Mouse (Mus musculus) heart, adult 18-20 months (tissue): ENCODE results near the gene Slc37a4. TPM values are rescaled to one million over a fixed set of nuclear protein-coding genes. Genes with fewer than 3 reads are reported as not detected.
A peak's percentile ranks its signal among the peaks of the same experiment; 100 is the strongest.
"Not testable (repeated sequence)": the region's sequence is repeated elsewhere in the genome, so short reads cannot be mapped to it uniquely, and the experiment has no call there.

ENCODE experiments used
- DNase-seq, 2 experiments: peaks; one replicate each; pipeline ENCODE4 v3.0.0; 2021 to 2022; ENCODE audit warnings: mixed read lengths in 1 of 2
- total RNA-seq, 2 experiments: library from RNA; stranded (reverse); gene quantifications; 2 replicates each; pipeline ENCODE4 v1.2.3; 2021

Gene Slc37a4
- total RNA-seq, 2 experiments from 2014 or later, result 17.8 to 20.3 TPM

- DNase-seq, result no peak
Measured at GRCm38 (mm10) chr9:44398551-44398950, 1.9 kb downstream of the Slc37a4 start.

GRCm38 (mm10) chr9:44399114-44399794 is 2.6 kb downstream of the Slc37a4 start:
- DNase-seq, result no peak

- peak; percentile 40 to 48 for DNase-seq
Measured at GRCm38 (mm10) chr9:44399795-44400114, 3.1 kb downstream of the Slc37a4 start.

- DNase-seq, result peak; percentile 65 to 81
Measured at GRCm38 (mm10) chr9:44401081-44401480, 4.4 kb downstream of the Slc37a4 start.

GRCm38 (mm10) chr9:44405011-44405410 is 8.4 kb downstream of the Slc37a4 start:
- DNase-seq, result no peak

- peak; percentile 94 to 98 for DNase-seq
Measured at GRCm38 (mm10) chr9:44406906-44407751, 10.5 kb downstream of the Slc37a4 start, which contains the start of the genes Rps25 and Trappc4. Gene Rps25, plus strand, starts transcription at chr9:44407139. Gene Trappc4, minus strand, starts transcription at chr9:44407600.

GRCm38 (mm10) chr9:44407752-44408097 is 11.1 kb downstream of the Slc37a4 start:
- no peak for DNase-seq

GRCm38 (mm10) chr9:44408693-44409092 is 12.0 kb downstream of the Slc37a4 start:
- DNase-seq, result not testable (repeated sequence)

GRCm38 (mm10) chr9:44410647-44411336 is 14.1 kb downstream of the Slc37a4 start:
- DNase-seq, result no peak

GRCm38 (mm10) chr9:44411601-44412130 is 15.0 kb downstream of the Slc37a4 start:
- DNase-seq, result no peak

GRCm38 (mm10) chr9:44412306-44412705 is 15.7 kb downstream of the Slc37a4 start:
- DNase-seq, result no peak

GRCm38 (mm10) chr9:44412781-44413180 is 16.1 kb downstream of the Slc37a4 start:
- DNase-seq, result no peak

- no peak for DNase-seq
Measured at GRCm38 (mm10) chr9:44417156-44417891, 20.7 kb downstream of the Slc37a4 start.

- peak; percentile 96 to 99 for DNase-seq
Measured at GRCm38 (mm10) chr9:44417892-44418363, 21.3 kb downstream of the Slc37a4 start.

- DNase-seq, result no peak
Measured at GRCm38 (mm10) chr9:44418519-44419385, 22.1 kb downstream of the Slc37a4 start, which contains the start of gene Ccdc84. Gene Ccdc84, minus strand, starts transcription at chr9:44418569.

GRCm38 (mm10) chr9:44419730-44420129 is 23.1 kb downstream of the Slc37a4 start:
- not testable (repeated sequence) for DNase-seq

GRCm38 (mm10) chr9:44420280-44420898 is 23.7 kb downstream of the Slc37a4 start:
- no peak for DNase-seq

- DNase-seq, result no peak
Measured at GRCm38 (mm10) chr9:44423576-44423975, 26.9 kb downstream of the Slc37a4 start.

GRCm38 (mm10) chr9:44432577-44433185 is 36.0 kb downstream of the Slc37a4 start:
- no peak for DNase-seq

GRCm38 (mm10) chr9:44435747-44436146 is 39.1 kb downstream of the Slc37a4 start:
- DNase-seq, result peak in 1 of 2 experiments; percentile 49
